In the genomic region with DNA sequence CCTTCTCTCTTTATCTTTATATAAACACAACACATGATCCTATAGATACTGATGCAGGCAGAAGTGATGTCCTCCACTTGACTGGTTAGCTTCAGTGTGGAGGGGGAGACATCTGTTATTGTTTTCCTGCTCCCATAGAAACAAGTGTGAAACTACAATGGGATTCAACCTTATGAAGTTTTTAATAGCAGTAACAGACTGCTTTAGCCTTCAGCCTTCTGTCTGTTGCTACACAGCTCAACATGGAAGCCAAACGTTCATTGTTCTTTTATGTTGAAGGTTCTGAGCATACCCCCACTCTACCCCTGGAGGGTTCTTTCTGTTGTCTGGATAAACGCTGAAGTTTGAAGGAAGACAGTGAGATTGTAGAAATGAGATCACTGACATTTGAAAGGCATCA, we compare ENCODE assay signal across 21 mouse cellular contexts. TPM values are rescaled to one million over a fixed set of nuclear protein-coding genes. Genes with fewer than 3 reads are reported as not detected.
DNase-seq lines count a peak whose midpoint lies in the region; ATAC-seq and TF ChIP-seq lines count a peak whose summit lies in the region.
"Had no signal": no experiment of that assay in that cellular context is flagged by ENCODE, and none has a peak within 500 bp of the region (broad histone marks: within the 10 kb centered on the region; RNA-seq: fewer than 3 reads in every experiment).

No protein-coding gene starts in this region.

- no peak overlapping the region for H3K4me2 ChIP-seq in midbrain, postnatal 0 days (ENCODE audit: low read depth, low read length, poor library complexity, severe bottlenecking)
- no peak overlapping the region for H3K4me2 ChIP-seq in midbrain, embryonic 15.5 days
- H3K4me2 ChIP-seq: embryonic facial prominence, embryonic 12.5 days; forebrain, embryonic 13.5 days; heart, embryonic 11.5 days; heart, embryonic 15.5 days; hindbrain, embryonic 14.5 days had no signal

- H3K27ac ChIP-seq in midbrain, postnatal 0 days (ENCODE audit: low read depth, low read length): no peak overlapping the region
- no peak overlapping the region for H3K27ac ChIP-seq in midbrain, embryonic 15.5 days
- H3K27ac ChIP-seq: embryonic facial prominence, embryonic 12.5 days; forebrain, embryonic 13.5 days; heart, adult 2 months; heart, embryonic 15.5 days; hindbrain, embryonic 10.5 days; hindbrain, embryonic 14.5 days had no signal

- peaks cover 2% of the 10 kb centered on the region; the same call in 1 of the 2 replicates for H3K4me1 ChIP-seq in midbrain, postnatal 0 days (ENCODE audit: insufficient read depth, low read length)
- peaks cover 18% of the 10 kb centered on the region for H3K4me1 ChIP-seq in midbrain, embryonic 15.5 days

- no peak for TF ChIP-seq CTCF in midbrain, postnatal 0 days (IDR thresholded peaks at IDR 0.05)

- no peak overlapping the region for H3K4me3 ChIP-seq in midbrain, postnatal 0 days (ENCODE audit: low read depth, low read length)
- no peak overlapping the region for H3K4me3 ChIP-seq in midbrain, embryonic 15.5 days
- H3K4me3 ChIP-seq: embryonic facial prominence, embryonic 12.5 days; forebrain, embryonic 13.5 days; heart, adult 2 months; heart, embryonic 15.5 days; hindbrain, embryonic 10.5 days had no signal

- no peaks in the 10 kb centered on the region for H3K9me3 ChIP-seq in midbrain, postnatal 0 days (ENCODE audit: low read length)
- H3K9me3 ChIP-seq in midbrain, embryonic 15.5 days: no peaks in the 10 kb centered on the region
- H3K9me3 ChIP-seq: embryonic facial prominence, embryonic 12.5 days; forebrain, embryonic 13.5 days; heart, embryonic 15.5 days; hindbrain, embryonic 10.5 days had no signal

- ATAC-seq in midbrain, postnatal 0 days (ENCODE audit: low FRiP score): 0 out of 2 replicates have a peak, but pooled peaks have one; percentile 42
- ATAC-seq in midbrain, embryonic 15.5 days (replicated peaks): no peak
- ATAC-seq: activated CD4-positive, CD25-positive, alpha-beta regulatory T cell, adult 4 months; forebrain, embryonic 13.5 days; Patski had no signal

- H3K9ac ChIP-seq in midbrain, postnatal 0 days (replicated peaks; ENCODE audit: low read length, poor library complexity, severe bottlenecking): no peak overlapping the region
- no peak overlapping the region for H3K9ac ChIP-seq in midbrain, embryonic 15.5 days
- H3K9ac ChIP-seq: embryonic facial prominence, embryonic 12.5 days; forebrain, embryonic 13.5 days; heart, embryonic 15.5 days; hindbrain, embryonic 14.5 days had no signal

- H3K27me3 ChIP-seq in midbrain, postnatal 0 days (ENCODE audit: insufficient read depth, low read length): no peaks in the 10 kb centered on the region
- no peaks in the 10 kb centered on the region for H3K27me3 ChIP-seq in midbrain, embryonic 15.5 days (replicated peaks)
- H3K27me3 ChIP-seq: CH12.LX; embryonic facial prominence, embryonic 12.5 days; forebrain, embryonic 13.5 days; heart, embryonic 15.5 days; Patski had no signal

- intact Hi-C loops in heart, postnatal 14 days (cut with DNase I): no loop called here

- WGBS in midbrain, postnatal 0 days: 62% methylated on average over 2 of the region's 2 CpGs
- 64% methylated on average over 2 of the region's 2 CpGs for WGBS in midbrain, embryonic 15.5 days

- H3K36me3 ChIP-seq in midbrain, postnatal 0 days (ENCODE audit: insufficient read depth, low read length): no peaks in the 10 kb centered on the region
- no peaks in the 10 kb centered on the region for H3K36me3 ChIP-seq in midbrain, embryonic 15.5 days (replicated peaks)
- H3K36me3 ChIP-seq: embryonic facial prominence, embryonic 12.5 days; heart, embryonic 15.5 days; hindbrain, embryonic 10.5 days had no signal

- peak; percentile 8 for DNase-seq in heart, adult 11 months
- DNase-seq in heart, postnatal 14 days: no peak
- DNase-seq in midbrain, postnatal 0 days (ENCODE audit: low spot score): no peak
- DNase-seq in layer of hippocampus, adult 9-11 months: peak; percentile 83
- no peak for DNase-seq in ovary, adult 18-20 months (ENCODE audit: low spot score)
- DNase-seq: adrenal gland, postnatal 14 days; cerebellum, adult 2 months; cerebellum, postnatal 10 days; embryo, embryonic 11 days; gastrocnemius, postnatal 10 days; heart, adult 2 months had no signal

RNA-seq across cellular contexts. Expression of a gene that starts 30.2 kb away (rescaled TPM):
- total RNA-seq in heart, postnatal 14 days (2021): 1 to 10 TPM; 6.9 to 9.7 TPM
- 3.6 and 5.4 TPM in 2 replicates for total RNA-seq in midbrain, postnatal 0 days (2014; rRNA removed)
- 1.3 and 1.4 TPM in 2 replicates for polyA plus RNA-seq in midbrain, postnatal 0 days (2015; fragmentation: Nextera tagmentation; extraction: Ambion mirVana)
- 1.8 and 2.4 TPM in 2 replicates for polyA plus RNA-seq in midbrain, embryonic 15.5 days (2015; fragmentation: Nextera tagmentation; extraction: Ambion mirVana)
- polyA plus RNA-seq: activated CD4-positive, CD25-positive, alpha-beta regulatory T cell, adult 4 months; Patski had no signal

Comparison
In these comparisons a context has a peak if more than half of its experiments do, and no peak if none do; other contexts are left out.
1. DNase-seq: peak in heart, adult 11 months (single experiment) and layer of hippocampus, adult 9-11 months (single experiment); none in heart, postnatal 14 days (0 of 2), midbrain, postnatal 0 days (single experiment) and ovary, adult 18-20 months (single experiment).